Mouse (Mus musculus): Measurements from ENCODE around the gene Tmem54. TPM values are rescaled to one million over a fixed set of nuclear protein-coding genes. Genes with fewer than 3 reads are reported as not detected.

Gene Tmem54
- total and polyA plus RNA-seq, 3 experiments: 0.23 TPM; not detected in 2

- H3K4me1 ChIP-seq (ENCODE audit: control insufficient read depth, insufficient read depth, low read length): no peaks in the 10 kb centered on the region
- WGBS: 31% methylated on average over 28 of the region's 28 CpGs
- no peaks in the 10 kb centered on the region for H3K36me3 ChIP-seq (ENCODE audit: control insufficient read depth, insufficient read depth, low read length)
- intact Hi-C loops (cut with DNase I): no loop called here
- TF ChIP-seq POLR2A (IDR thresholded peaks at IDR 0.05; ENCODE audit: insufficient read depth, low read depth, low read length) (no peak), CTCF (IDR thresholded peaks at IDR 0.05) (peak; percentile 68)
- H3K4me3 ChIP-seq: no peak overlapping the region
- H3K9ac ChIP-seq (ENCODE audit: low read depth, low read length): no peak overlapping the region
- H3K79me2 ChIP-seq (replicated peaks; ENCODE audit: control insufficient read depth, insufficient read depth, low read length): no peaks in the 10 kb centered on the region
- peak; percentile 23 to 40 for DNase-seq
- peaks cover 3% of the 10 kb centered on the region; the same call in 1 of the 2 replicates for H3K27me3 ChIP-seq (ENCODE audit: control insufficient read depth, insufficient read depth, low read length)
- H3K27ac ChIP-seq: no peak overlapping the region
Observed at GRCm38 (mm10) chr4:129113083-129113988, 8.0 kb downstream of the Tmem54 start.

GRCm38 (mm10) chr4:129116703-129117102, 11.4 kb downstream of the Tmem54 start:
- H3K9ac ChIP-seq (ENCODE audit: low read depth, low read length): no peak overlapping the region
- no peak overlapping the region for H3K27ac ChIP-seq
- intact Hi-C loops (cut with DNase I): no loop called here
- no peaks in the 10 kb centered on the region for H3K79me2 ChIP-seq (replicated peaks; ENCODE audit: control insufficient read depth, insufficient read depth, low read length)
- no peaks in the 10 kb centered on the region for H3K4me1 ChIP-seq (ENCODE audit: control insufficient read depth, insufficient read depth, low read length)
- H3K36me3 ChIP-seq (ENCODE audit: control insufficient read depth, insufficient read depth, low read length): no peaks in the 10 kb centered on the region
- DNase-seq: no peak
- WGBS: 89% methylated on average over 8 of the region's 8 CpGs
- H3K27me3 ChIP-seq (ENCODE audit: control insufficient read depth, insufficient read depth, low read length): peaks cover 9% of the 10 kb centered on the region
- no peak overlapping the region for H3K4me3 ChIP-seq
- TF ChIP-seq EP300 (IDR thresholded peaks at IDR 0.05; ENCODE audit: insufficient read depth, low read depth, low read length): no peak
- TF ChIP-seq CTCF (IDR thresholded peaks at IDR 0.05): no peak
- TF ChIP-seq POLR2A (IDR thresholded peaks at IDR 0.05; ENCODE audit: insufficient read depth, low read depth, low read length): no peak

- TF ChIP-seq EP300 (IDR thresholded peaks at IDR 0.05; ENCODE audit: insufficient read depth, low read depth, low read length) (no peak), CTCF (IDR thresholded peaks at IDR 0.05) (no peak), POLR2A (IDR thresholded peaks at IDR 0.05; ENCODE audit: insufficient read depth, low read depth, low read length) (no peak)
- Histone ChIP-seq H3K4me3 (no peak overlapping the region), H3K4me1 (ENCODE audit: control insufficient read depth, insufficient read depth, low read length) (no peaks in the 10 kb centered on the region), H3K27ac (no peak overlapping the region), H3K36me3 (ENCODE audit: control insufficient read depth, insufficient read depth, low read length) (no peaks in the 10 kb centered on the region), H3K9ac (ENCODE audit: low read depth, low read length) (no peak overlapping the region), H3K79me2 (replicated peaks; ENCODE audit: control insufficient read depth, insufficient read depth, low read length) (no peaks in the 10 kb centered on the region), H3K27me3 (ENCODE audit: control insufficient read depth, insufficient read depth, low read length) (peaks cover 11% of the 10 kb centered on the region)
- intact Hi-C loops (cut with DNase I): no loop called here
- 80% methylated on average over 14 of the region's 14 CpGs for WGBS
- DNase-seq: no peak
Observed at GRCm38 (mm10) chr4:129117720-129118510, 12.6 kb downstream of the Tmem54 start.

- no peaks in the 10 kb centered on the region for H3K36me3 ChIP-seq (ENCODE audit: control insufficient read depth, insufficient read depth, low read length)
- TF ChIP-seq EP300 (IDR thresholded peaks at IDR 0.05; ENCODE audit: insufficient read depth, low read depth, low read length) (no peak), POLR2A (IDR thresholded peaks at IDR 0.05; ENCODE audit: insufficient read depth, low read depth, low read length) (no peak), CTCF (IDR thresholded peaks at IDR 0.05) (no peak)
- WGBS: 71% methylated on average over 10 of the region's 10 CpGs
- H3K9ac ChIP-seq (ENCODE audit: low read depth, low read length): no peak overlapping the region
- H3K4me3 ChIP-seq: no peak overlapping the region
- H3K27ac ChIP-seq: no peak overlapping the region
- H3K4me1 ChIP-seq (ENCODE audit: control insufficient read depth, insufficient read depth, low read length): no peaks in the 10 kb centered on the region
- H3K79me2 ChIP-seq (replicated peaks; ENCODE audit: control insufficient read depth, insufficient read depth, low read length): no peaks in the 10 kb centered on the region
- H3K27me3 ChIP-seq (ENCODE audit: control insufficient read depth, insufficient read depth, low read length): peaks cover 14% of the 10 kb centered on the region
- intact Hi-C loops (cut with DNase I): no loop called here
- DNase-seq: no peak
Observed at GRCm38 (mm10) chr4:129119708-129120107, 14.4 kb downstream of the Tmem54 start.

- Histone ChIP-seq H3K27ac (no peak overlapping the region), H3K36me3 (ENCODE audit: control insufficient read depth, insufficient read depth, low read length) (no peaks in the 10 kb centered on the region), H3K27me3 (ENCODE audit: control insufficient read depth, insufficient read depth, low read length) (peaks cover 14% of the 10 kb centered on the region), H3K4me3 (no peak overlapping the region), H3K4me1 (ENCODE audit: control insufficient read depth, insufficient read depth, low read length) (no peaks in the 10 kb centered on the region), H3K9ac (ENCODE audit: low read depth, low read length) (no peak overlapping the region), H3K79me2 (replicated peaks; ENCODE audit: control insufficient read depth, insufficient read depth, low read length) (no peaks in the 10 kb centered on the region)
- TF ChIP-seq POLR2A (IDR thresholded peaks at IDR 0.05; ENCODE audit: insufficient read depth, low read depth, low read length): no peak
- TF ChIP-seq CTCF (IDR thresholded peaks at IDR 0.05): peak; percentile 43
- TF ChIP-seq EP300 (IDR thresholded peaks at IDR 0.05; ENCODE audit: insufficient read depth, low read depth, low read length): no peak
- WGBS: 1% methylated on average over 56 of the region's 59 CpGs
- peak; percentile 51 to 72 for DNase-seq
- intact Hi-C loops (cut with DNase I): no loop called here
Observed at GRCm38 (mm10) chr4:129120520-129121445, 15.4 kb downstream of the Tmem54 start.
